Mouse (Mus musculus) brain, embryonic 18.5 days (tissue): ENCODE results near the gene Mrps36.
"Not testable (repeated sequence)": the region's sequence is repeated elsewhere in the genome, so short reads cannot be mapped to it uniquely, and the experiment has no call there.

Experiments used
- DNase-seq: peaks from one replicate; pipeline ENCODE4 v3.0.0-alpha.2; 2012; ENCODE audit warnings: low read depth, low spot score

Mrps36 gene

DNA sequence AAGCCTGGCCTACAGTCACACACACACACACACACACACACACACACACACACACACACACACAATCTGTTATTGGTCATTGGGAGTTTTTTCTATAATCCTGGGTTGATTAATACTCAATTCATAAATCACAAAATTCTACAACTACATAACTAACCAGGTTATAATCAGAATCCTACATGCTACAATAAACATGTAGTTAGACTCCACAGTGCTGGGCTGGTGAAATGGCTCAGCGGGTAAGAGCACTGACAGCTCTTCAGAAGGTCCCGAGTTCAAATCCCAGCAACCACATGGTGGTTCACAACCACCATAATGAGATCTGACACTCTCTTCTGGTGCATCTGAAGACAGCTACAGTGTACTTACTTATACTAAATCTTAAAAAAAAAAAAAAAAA lies 11.7 kb downstream of the Mrps36 start:
- DNase-seq = no peak

DNA sequence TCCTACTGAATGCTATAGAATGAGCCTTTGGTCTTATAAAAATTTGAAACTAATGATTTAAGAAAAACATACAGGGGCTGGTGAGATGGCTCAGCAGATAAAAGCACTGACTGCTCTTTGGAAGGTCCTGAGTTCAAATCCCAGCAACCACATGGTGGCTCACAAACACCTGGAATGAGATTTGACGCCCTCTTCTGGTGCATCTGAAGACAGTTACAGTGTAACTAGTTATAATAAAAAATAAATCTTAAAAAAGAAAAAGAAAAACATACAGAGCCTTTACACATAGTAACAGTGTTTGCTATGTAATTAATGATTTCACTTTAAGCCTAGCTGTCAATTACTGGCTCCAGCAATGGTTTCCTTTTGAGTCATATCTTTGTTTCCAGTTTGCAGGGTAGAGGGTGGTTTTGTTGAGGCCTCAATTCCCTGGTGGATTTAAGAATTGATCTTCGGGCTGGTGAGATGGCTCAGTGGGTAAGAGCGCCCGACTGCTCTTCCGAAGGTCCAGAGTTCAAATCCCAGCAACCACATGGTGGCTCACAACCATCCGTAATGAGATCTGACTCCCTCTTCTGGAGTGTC lies 12.9 kb downstream of the Mrps36 start:
- not testable (repeated sequence) for DNase-seq

DNA sequence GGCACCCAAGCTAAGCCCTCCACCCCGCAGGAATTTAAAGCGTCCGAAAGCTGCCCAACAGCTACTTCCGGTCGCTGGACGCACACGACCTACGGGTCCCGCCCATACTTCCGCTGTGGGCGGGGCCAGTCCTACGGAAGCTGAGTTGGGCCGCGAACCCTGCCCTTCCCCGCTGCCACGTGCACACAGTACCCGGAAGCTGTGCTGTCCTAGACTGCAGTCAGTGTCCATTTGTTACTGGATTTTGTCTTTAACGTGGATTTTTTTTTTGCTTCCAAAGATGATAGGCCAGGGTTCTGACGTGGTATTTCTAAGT lies 13.6 kb downstream of the Mrps36 start, which contains the start of gene Cdk7:
TSS of gene Cdk7 (minus strand) at position 79 of the 316 bp plus-strand sequence.
- DNase-seq = peak; percentile 88

DNA sequence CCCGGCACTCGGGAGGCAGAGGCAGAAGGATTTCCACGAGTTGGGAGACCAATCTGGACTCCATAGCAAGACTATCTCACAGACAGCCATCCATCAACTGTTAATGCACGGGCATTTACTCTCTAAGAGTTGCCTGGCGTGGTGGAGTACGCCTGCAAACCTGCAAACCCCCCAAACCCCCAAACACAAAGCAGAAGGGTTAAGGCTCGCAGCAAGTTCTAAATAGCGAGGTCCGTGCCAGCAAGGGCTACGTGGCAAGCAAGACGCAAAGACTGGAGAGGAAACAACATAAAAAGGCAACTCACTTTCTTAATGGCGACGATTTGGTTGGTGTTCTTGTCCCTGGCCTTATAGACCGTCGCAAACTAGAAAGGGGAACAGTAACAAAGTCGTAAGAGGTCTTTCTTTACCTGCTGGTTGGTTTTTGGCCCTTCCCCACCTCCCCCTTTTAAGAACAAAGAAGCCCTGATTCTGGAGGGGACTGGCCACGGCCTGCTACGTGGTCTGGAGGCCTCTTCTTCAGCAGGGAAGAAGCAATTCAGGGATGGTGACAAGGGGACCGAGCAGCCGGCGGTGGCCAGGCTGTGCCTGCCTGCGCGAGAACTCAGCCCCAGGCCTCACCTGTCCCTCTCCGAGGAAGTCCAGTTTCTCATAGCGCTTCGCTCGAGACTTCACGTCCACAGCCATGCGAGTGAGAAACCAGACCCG lies 14.2 kb downstream of the Mrps36 start:
- peak; percentile 10 for DNase-seq

DNA sequence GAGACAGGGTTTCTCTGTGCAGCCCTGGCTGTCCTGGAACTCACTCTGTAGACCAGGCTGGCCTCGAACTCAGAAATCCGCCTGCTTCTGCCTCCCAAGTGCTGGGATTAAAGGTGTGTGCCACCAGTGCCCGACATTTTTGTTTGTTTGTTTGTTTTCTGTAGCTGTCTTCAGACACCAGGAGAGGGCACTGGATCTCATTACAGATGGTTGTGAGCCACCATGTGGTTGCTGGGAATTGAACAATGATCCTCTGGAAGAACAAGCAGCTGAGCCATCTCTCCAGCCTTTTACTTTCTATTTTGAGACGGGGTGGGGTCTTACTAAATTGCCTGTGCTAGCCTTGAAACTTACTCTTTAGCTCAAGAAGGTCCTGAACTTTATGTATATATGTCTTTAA lies 15.9 kb downstream of the Mrps36 start:
- DNase-seq = not testable (repeated sequence)

DNA sequence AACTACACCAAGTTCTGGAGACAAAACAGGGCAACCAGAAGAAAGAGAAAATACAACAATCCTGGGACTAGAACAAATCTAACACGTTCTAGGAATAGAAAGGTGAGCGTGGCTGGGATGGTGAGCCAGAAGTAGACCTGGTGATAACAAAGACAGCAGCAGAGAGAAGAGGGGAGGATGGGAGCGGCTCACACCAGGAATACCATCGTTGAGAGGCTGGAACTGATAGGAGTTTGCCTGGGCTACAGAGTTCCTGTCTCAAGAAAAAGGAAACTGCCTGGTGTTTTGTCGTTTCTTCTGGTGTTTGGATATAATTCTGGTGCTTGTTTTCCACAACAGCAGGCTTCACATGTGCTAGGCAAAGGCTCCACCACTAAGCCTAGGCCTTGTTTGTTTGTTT lies 16.4 kb downstream of the Mrps36 start:
- no peak for DNase-seq

DNA sequence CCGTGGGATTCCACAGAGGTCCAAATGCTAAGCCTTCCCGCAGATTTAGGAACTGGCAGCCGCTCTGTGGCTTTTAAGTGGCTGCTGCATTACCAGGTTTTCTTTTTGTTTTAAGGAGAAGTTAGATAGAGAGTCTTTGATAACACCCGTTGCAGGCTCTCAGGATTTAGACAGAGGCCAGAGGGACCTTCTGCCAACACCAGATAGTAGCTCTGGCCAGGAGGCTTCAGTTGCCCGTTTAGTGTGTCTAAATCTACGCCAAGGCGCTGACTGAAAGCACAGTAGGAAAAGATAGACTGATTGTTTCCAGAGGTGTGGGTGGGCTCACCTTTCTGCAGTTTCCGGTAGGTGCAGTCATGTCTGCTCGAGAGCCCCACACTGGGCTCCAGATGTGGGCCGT lies 19.3 kb downstream of the Mrps36 start:
- no peak for DNase-seq

DNA sequence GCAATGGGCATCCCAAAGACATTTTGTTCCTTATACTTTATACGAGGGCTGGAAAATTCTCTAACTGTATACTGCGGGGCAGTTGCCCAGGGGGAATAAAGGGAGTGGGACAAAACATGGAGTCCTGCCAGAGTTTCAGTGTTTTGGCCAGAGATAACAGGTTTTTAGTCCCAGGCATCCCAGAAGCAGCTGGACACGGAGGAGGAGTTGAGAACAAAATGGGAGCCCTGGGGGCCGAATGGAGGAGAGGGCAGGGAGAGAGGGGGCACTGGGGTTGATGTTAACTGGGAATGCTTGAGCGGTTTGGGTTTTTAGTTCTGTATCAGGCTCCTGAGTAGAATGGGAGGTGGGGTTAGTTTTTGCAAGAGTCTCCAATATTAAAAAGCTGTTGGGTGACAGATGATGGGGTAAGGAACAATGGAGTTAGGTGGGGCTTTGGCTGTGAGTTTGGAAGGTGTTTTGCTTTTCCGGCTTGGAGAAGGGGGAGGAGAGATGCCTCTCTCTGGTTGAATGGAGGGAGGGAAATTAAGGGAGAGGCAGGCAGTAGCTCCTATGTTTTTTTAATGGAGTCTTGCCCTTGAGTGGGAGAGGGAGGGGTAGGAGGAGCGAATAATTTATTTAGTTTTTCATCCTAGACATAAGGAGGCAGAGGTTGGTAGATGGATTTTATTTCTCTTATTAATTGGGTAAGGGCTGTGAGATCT lies 20.3 kb downstream of the Mrps36 start:
- no peak for DNase-seq

DNA sequence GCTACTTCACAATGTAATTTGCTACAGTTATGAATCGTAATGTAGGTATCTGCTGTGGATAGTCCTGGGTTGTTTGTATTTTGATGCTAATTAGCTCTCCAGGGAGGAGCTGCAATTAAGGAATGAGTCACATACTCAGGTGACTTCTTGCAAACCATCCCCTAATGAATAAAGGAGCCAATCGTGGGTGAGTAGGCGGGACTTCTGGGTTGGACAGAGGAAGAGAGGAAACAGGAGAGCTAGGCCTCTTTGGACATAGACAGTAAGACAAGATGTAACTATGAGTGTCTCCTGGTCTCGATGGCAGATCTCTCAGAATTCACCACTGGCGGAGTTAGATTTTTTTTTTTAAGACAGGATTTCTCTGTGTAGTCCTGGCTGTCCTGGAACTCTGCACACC lies 22.8 kb downstream of the Mrps36 start:
- no peak for DNase-seq

DNA sequence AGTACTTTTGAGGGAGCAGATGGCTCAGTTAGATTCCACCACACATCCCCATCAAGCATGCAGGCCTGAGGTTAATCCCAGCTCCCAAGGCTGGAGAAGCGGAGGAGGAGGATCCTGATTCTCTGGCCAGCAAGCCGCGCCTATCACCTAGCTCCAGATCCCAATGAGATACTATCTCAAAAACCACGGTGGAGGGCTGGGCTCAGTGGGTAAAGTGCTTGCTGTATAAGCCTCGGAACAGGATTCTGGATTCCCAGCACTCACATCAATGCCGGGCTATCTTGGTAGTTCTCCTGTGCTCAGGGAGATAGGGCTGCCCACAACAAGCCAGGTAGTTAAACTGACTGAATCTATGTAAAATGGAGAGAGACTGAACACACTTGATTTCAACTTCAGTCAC lies 29.0 kb downstream of the Mrps36 start:
- no peak for DNase-seq

DNA sequence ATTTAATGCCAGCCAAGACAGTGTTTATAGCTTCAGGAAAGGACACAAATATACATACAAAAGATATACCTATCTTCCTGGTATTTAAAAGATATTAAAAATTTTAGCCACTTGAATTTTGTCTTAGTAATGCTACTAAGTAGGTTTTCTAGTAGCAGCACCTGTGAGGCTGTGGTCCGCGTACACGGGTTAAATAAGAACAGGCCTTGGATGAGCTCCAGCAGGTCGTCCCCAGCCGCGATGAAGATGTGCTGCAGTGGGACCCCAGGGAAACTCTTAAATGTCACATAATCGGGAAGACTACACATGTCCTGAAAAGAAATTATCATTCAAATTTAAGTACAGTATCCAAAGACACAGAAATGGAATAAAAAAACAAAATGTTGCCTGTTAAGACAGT lies 38.3 kb downstream of the Mrps36 start:
- DNase-seq = no peak

DNA sequence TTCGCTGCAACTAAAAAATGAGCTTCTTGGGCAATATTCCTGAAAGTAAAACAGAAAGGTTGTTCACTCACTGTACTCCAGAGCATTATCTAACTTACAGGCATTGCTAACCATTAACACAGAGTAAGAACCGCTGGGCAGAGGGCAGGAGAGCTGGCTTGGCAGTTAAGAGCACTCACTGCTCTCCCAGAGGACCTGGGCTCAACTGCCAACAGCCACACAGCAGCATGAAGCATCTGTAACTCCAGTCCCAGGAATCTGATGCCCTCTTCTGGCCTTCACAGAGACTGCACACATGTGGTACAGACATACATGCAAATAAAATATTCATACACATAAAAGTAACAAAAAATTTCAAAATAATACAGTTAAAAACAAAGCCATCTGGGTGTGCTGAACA lies 41.0 kb downstream of the Mrps36 start:
- DNase-seq = no peak

DNA sequence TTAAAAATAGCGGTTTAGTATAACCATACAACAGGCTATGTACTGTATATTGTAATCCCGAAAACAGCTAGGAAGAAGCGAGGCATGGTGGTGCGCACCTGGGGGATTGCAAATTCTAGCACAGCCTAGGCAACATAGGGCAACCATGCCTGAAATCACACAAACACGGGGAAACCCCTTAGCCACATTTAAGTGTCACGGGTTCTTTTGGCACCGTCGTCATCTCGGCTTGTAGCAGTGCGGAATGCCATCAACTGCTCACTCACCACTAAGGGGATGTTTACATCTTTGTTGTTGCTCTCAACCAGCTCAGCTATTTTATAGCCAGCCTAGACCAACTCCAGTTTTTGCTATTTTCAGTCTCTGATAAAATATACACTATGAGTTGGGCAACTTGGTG lies 45.6 kb downstream of the Mrps36 start:
- no peak for DNase-seq

DNA sequence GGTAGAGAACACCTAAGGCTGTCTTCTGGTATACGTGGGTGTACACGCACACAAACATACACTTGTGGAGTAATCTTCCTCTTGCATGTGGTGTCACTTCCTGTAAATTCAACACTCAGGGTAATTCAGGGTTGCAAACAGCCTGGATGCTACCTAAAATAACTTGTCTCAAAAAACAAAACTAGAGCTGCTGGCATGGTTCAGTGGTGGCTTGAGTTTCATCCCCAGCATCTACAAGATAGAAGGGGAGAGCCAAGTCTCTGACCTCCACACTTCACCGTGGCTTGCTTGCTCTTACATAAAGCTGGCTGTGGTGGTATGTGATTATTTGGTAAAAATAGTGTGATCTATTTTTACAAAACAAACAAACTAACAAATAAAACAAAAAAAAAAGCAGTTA lies 46.9 kb downstream of the Mrps36 start:
- DNase-seq = no peak

DNA sequence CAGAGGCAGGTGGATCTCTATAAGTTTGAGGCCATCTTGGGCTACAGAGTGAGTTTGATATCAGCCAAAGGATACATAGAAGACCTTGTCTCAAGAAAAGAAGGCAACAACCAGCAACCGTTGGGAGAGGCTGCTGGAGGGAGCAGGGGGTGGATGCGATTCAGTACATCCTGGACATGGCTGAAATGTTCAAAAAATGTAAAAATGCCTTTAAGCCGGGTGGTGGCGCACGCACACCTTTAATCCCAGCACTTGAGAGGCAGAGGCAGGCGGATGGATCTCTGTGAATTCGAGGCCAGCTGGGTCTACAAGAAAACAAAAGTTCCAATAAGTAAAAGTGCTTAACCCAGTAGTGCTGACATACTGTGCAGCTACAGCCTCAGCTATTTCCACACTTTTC lies 56.9 kb downstream of the Mrps36 start:
- no peak for DNase-seq
